Mouse (Mus musculus) spleen, postnatal 10 days (tissue): ENCODE data around the gene Ncor2.

ENCODE experiments used
- DNase-seq, 2 experiments: peaks; one replicate each; pipeline ENCODE4 v3.0.0; 2021 to 2022; ENCODE audit warnings: low spot score in 2 of 2

Gene Ncor2

DNA sequence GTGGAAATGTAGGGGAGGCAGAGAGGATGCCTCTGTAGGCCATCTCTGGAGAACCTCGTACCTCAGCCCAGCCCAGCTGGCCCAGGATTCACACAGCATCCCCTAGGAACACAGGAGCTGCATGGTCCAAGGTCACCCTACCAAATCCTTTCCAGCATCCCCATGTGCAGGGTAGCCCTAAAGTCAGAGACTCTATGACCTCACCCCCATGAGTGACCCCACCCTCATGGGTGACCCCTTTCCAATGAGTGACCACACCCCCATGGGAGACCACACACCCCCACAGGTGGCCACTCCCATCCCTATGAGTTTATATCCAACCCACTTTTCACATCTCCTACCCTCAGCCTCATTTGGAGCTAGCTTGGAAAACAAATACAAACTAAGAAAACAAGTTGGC, 51.1 kb downstream of the Ncor2 start:
- no peak for DNase-seq

DNA sequence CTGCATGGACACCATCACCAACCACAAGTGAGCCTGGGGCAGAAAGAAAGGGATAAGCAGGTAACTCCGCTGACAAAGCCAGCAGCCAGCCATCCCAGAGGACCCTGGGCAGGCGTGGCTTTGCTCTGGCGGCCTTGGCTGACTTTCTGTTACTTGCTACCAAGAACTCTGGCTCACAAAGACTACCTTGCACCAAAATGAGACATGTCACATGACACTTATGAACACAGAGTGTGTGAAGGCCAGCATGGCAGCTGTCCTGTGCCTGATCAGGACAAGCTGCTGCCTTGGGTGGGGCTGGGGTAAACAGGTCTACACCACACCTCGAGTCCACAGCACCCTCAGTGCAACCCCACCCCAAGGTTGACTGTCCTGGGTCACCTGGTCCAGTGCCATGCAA, 51.6 kb downstream of the Ncor2 start:
- no peak for DNase-seq

DNA sequence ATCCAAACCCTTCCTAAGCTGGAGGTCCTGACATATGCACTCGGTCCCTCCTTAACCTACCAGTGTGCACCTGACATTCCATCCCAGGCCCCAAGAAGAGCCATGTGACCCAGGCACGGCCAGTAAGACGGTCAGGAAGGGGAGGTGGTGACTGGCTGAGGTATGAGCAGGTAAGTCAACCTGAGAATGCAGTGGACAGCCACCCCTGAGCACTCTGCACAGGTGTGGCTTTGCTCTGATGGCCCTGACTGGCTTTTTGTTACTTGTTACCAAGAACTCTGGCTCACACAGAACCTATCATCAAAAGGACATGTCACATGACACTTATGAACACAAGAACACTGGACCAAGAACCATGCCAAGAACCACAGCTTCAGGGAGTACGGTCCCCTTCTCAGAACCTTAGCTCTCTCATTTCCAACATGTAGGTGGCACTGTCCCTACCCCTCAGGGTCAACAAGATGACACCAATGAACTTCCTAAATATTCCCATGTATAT, 53.0 kb downstream of the Ncor2 start:
- no peak for DNase-seq

DNA sequence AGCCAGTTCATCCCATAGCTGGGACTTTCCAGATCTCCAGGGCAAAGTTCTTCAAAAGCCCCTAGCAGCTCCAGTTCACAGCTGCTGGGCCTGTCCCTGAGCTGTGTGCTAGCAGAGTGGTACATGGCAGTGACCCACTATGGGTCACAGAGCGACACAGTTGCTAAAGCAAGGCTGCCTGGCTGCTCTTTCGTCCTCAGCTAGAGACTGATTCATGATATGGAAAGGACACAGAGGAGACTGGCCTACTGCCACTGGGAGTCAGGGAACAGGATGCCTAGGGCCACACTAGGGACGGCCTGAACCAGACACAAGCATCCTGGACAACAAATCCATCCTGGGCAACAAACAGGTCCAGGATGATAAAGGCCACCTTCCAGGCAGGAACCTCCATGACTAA, 53.8 kb downstream of the Ncor2 start:
- DNase-seq: no peak

DNA sequence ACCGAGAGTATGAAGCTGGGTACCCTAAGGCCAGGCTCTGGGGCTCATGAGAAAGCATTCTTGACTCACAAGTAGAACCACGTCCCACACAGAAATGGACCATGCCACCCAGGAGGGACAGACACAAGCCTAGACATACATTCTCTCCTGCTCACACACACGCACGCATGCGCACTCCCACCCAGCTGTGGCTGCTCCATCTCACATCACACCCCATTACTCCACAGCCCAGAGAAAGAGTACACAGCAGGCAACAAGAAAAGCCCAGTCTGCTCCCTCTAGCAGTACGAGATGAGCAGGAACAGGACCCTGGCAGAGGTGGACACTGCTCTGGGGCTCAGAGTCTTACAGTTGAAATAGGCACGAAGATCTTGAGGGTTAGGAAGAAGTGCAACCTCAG, 55.0 kb downstream of the Ncor2 start:
- DNase-seq: no peak

DNA sequence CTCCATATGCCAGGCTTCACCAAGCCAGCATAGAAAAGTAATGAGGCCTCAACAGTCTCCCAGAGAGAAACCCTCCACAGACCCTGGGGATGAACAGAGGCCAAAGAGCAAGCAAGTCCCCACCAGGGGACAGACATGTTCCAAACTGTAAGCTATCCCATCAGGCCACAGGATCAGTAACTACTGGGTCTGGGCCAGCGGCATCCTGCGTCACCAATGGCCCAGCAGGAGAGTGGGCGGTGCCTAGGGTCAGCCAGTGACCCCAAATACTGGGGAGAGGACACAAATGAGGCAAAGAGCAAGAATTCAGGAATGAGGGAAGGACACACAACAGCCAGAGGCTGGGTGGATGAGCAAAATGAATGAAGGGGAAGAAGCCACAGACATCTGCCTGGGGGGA, 55.8 kb downstream of the Ncor2 start:
- no peak for DNase-seq

DNA sequence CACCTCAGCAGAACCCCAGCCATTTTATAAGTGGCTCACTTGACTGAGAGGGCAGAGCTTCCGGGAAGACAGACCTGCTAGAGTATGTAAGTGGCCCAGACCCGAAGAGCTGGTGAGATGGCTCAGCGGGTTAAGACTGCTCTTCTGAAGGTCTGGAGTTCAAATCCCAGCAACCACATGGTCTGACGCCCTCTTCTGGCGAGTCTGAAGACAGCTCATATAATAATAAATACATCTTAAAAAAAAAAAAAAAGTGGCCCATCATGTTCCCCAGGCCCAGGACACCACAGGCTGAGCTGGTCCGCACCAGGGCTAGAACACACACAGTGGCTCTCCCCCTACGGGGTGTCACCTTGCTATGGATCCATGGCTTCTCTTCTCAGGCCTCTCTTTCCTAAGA, 56.5 kb downstream of the Ncor2 start:
- DNase-seq: no peak

DNA sequence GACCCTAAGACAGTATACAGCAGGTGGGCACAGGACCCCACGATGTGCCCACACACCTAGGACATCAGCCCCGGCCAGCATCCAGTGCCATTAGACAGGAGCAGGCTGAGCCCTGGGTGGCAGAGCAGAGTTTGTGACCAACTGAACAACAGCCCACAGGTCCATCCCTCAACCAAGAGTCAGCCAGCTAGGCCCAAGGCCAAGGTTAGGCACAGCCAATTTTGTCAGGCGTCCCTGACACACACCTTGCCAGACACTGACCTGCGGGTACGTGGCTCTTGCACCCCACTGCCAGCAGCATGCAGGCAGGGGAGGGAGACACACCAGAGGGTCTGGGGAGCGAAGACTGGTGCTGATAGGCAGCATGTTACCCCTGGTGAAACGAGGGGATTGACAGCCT, 57.0 kb downstream of the Ncor2 start:
- no peak for DNase-seq

DNA sequence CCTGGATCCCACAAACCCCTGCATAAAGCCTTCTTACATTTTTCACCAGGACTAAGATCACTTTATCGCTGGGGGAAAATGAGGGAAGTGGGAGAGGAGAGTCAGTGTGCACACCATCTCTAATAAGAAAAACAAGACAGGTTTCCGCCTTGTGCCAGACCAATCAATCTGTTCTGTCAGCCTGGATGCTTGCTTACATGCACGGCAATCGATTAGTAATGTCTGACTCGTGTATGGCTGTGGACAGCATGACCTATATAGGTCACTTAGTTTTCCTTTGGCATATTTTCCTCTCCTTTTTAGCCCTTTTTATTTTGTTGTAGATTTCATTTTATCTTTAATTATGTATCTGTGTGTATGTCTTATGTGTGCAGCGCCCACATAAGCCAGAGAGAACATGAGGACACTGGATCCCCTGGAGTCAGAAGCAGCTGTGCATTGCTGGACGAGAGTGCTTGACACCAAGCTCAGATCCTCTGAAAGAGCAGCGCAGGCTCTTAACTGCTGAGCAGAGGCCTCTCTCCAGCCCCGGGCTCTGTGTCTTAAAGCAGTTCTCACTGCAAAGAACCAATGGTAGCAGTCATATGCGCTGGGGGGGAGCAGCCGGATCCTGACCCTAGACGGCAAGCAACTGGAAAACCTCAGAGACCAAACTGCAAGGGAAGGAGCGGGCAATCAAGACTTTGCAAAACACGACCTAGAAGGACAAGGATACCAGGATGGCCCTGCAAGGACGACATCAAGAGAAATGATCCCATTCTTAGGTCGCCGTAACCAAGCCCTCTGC, 58.3 kb downstream of the Ncor2 start:
- DNase-seq: no peak

DNA sequence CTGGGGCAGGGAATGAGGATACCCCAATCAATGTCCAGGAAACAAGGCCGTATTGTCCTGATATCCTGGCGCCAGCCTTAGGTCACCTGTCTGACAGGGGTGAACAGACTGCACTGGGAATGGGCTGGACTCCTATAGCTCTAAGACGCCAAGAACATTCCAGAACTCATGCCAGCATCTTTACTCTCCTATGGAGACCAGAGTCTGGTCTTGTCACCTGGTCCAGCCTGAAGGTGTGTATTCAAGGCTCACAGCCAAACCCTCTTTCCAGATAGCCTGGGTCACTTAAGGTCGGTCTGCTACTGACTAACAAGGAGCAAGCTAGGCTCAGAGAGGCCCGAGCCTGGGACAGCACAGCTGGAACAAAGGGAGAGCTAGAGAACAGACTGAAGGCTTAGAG, 61.8 kb downstream of the Ncor2 start:
- DNase-seq: no peak

DNA sequence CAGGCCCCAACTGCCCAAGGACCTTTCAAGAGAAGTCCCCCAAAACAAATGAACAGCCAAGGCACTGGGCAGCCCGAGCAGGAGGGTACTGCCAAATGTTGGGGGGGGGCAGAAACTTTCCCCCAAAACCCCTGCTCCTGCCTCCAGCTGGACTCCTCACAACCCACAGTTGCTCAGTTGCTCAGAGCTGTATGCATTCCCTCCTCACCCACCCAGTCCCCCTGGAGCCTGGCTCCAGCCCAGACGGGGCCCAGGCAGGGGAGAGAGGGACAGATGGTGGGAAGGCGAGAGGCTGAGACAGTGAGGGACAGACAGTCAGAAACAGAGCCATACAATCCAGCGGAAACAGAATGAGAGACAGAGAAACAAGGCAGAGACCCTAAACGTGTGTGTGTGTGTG, 66.0 kb downstream of the Ncor2 start:
- no peak for DNase-seq

DNA sequence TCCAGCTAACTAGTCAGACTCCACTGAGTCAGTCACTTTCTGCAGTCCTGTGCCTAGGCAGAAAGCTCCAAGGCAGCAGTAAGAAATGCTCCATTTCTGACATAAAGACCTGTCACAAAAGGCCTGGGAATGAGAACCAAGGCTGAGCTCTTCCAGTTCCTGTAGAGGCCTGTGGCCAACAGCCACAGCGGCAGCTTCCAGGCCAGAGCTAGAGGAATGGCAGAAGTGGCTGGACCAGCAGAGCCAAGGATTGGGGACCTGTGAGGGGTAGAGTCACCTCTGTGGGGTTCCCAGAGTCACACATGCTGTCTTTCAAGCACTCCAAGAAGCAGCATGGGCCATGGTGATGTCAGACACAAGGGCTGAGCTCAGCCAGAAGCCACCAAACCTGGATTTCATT, 66.4 kb downstream of the Ncor2 start:
- no peak for DNase-seq

DNA sequence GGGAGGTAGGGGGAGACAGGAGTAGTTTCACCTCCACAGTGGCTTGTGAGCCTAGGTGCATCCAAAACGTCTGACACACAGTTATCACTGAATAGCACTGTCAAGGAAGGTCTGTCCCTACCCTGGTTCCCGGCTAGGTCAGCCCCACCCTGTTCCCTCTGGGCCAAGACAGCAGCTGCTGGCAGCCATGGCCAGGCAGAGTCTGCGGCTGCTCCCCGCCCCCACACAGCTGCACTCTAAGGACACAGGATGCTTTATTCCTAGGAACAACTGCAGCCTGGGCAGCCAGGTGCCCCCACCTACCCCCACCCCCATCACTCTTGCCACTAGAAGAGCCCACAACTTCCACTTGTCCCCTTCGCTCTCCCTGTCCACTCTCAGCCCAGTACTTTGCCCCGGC, 67.9 kb downstream of the Ncor2 start:
- DNase-seq: no peak

DNA sequence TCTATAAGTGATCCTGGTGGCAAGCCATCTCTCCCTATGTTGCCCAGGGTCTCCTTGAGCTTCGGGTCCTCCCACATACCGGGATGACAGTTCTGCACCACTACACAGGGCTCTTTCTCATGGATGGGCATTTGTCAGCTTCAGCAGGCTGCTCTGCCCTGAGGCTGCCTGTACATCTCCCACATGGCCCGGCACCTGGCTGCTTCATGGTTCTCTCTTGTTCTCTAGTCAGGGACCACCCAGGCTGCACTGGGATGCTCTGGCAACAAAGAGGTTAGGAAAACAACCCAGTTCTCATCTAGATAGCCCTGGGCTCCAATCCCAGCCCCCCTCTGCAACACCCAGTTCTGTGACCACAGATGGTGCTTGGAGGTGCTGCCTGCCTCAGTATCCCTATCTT, 68.3 kb downstream of the Ncor2 start:
- no peak for DNase-seq

DNA sequence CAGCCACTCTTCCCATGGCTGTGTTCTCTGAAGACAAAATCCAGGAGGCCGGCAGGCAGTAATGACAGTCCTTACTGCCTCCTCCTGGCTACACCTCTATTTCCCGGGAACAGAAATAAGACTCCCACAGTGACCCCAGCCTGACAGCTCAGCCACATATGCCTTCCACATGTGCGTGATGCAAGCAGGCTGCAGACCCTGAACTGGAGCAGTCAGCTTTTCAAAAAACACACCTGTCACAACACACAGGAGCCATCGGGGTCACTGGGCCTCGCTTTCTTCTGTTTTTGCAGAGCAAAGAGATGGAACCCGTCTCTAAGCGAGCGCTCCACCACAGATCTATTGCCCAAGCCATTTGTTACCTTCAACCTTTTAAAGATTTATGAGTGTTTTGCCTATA, 68.8 kb downstream of the Ncor2 start:
- no peak for DNase-seq

DNA sequence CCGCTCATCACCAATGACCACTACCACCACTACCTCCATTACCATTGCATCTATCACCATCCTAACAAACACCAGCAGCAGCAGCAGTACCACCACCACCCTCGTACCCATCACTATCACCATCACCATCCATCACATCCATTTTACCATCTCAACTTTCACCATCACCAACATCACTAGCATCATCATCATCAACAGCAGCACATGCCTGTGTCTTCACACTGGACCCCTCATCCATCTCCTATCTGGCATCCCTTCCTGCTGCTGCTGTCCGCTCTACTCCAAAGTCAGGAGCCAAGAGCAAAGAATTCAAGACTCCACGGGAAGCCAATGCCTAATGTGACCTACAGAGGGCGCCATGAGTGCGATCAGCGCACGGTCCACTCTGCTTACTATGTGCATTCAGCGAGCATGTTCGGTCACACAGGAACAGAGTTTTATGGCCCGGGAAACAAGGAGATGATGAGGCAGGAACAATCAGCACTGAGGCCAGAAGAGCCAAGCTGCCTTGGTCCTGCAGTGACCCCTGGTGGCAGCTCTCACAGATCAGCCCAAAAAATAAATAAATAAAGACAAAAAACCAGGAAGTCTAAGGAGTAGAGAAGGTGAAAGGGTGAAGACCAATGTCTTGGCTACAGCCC, 71.9 kb downstream of the Ncor2 start:
- peak; percentile 33 to 72 for DNase-seq

DNA sequence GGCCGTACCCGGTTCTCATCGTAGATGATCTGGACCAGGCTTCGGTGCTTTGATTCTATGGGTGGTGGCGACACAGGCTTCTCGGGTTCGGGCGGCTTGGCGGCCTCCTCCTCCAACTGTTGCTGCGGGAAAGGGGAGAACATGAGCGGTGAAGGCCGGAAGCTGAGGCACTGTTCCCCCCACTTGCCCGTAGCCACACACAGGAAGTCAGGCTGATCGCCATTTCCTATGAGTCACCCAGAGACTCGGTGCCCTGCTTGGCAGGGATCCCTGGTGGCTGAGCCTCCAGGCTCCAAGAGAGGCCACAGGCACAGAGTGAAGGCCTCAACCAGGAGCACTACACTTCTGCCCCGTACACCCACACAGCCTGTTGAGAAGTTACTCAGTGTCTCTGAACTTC, 72.8 kb downstream of the Ncor2 start:
- peak; percentile 18 to 44 for DNase-seq

DNA sequence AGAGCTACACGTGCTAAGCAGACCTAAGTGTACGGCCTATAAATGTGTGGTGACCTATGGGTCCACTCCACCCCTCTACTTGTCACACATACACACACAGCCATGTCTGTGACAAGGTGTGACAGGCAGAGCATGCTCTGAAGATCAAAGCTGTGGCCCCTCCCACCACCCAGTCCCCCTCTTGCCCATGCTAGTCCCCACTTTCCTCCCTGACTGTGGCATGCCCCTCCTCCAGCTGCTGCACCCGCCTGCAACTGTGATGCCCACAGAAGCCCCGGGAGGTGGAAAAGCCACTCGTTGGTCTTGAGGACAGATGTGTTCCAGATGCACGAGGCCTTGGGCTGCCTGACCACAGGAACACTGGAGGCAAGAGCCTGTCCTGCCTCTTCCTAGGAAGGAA, 74.2 kb downstream of the Ncor2 start:
- no peak for DNase-seq

DNA sequence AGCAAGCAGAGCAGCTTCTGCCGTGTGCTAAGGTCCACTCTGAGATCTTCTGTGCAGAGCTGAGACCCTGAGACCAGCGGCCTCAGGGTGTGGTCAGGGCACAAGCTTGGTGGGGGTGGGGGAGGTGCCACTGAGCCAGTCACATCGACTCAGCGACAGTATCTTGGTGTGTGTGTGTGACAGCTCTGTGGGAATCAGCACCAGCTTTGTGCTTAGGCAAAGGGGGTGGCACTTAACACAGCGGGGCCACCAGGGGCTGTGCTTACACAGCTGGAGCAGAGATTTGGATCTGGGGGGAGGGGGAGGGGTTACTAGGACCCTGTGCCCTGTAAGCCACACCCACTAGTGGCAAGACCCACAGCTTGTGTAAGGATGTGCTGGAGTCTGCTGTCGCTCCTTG, 75.6 kb downstream of the Ncor2 start:
- DNase-seq: no peak

DNA sequence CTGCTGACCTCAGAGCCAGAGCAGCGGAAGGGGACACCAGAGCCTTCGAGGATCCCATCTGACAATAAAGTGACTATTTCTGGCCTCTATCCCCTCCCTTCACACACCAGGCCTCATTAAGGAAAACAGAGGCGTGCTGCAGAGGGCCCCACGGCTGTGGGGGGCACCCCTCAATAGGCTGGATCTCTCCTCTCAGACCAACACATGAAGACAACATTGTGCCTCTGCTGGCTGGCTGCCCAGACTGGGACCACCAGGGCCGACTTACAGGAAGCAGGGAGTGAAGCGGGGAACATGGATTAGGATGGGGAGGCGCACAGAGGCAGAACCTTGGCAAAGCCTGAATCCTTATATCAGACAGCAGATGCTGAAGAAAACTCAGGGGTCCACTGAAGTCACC, 76.1 kb downstream of the Ncor2 start:
- DNase-seq: no peak

DNA sequence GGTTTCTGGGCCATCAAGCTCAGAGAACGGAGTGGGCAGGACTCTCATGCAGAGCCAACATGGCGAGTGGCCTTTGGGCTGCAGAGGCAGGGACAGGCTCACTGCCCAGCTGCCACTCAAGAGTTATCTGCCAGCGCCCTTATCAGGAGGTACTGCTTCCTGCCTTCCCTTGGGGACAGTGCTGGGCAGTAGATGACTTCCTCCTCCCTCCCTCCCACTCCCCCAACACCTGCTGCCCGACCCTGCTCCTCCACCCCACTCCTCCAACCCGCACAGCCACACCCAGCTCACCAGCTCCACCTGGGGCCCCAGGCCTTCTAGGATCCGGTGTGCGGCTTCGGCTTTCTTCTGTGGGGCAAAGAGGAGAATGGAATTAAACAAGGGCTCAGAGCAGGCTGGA, 76.7 kb downstream of the Ncor2 start:
- DNase-seq: no peak

DNA sequence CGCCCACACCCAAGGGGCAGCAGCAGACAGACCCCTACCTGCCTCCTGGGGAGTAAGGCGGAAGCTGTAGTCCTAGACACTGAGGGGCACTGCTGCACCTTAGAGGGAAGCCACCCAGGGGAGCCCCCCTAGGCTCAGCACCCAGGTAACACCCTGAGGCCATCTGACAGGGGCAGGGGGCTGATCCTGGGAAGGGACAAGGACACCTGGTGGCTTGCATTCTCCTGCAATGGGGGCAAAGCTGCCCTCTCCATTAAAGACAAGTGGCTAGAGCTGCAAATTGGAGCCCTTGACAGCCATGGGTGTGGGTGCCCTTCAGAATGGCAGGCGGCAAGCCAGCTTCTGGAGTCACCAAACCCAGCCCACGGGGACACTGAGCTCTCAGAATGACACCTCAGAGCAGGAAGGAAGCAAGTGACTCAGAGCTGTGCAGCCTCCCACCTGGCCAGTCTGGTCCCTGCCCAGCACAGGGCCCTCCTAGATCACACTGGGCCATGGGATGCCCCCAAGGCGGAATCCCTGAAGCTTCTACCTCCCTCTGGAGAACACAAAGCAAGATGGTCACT, 79.2 kb downstream of the Ncor2 start:
- DNase-seq: no peak

DNA sequence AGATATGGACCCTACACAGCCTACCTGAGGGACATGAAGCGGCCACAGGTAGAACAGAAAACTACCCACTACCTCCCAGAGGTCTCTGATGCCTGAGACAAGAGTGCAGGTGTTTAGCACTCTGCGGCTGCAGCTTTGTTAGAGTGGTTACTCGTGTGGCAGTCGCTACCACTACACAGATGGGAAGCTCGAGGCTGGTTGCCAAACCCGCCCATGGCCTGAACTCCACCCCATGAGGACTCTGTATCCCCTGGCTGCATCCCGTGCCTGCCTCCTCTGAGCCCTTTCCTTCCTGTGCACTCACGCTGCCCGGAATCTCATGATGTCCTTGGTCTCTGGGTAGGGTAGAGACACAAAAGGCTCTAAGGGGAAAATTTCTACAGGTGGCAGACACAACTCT, 80.3 kb downstream of the Ncor2 start:
- no peak for DNase-seq
